Comparison of ENCODE assay signal across 17 mouse cellular contexts in genomic region chr7:68833517-68833916, GRCm38 (mm10).
DNase-seq lines count a peak whose midpoint lies in the region; ATAC-seq and TF ChIP-seq lines count a peak whose summit lies in the region.
"Had no signal": no experiment of that assay in that cellular context is flagged by ENCODE, and none has a peak within 500 bp of the region (broad histone marks: within the 10 kb centered on the region; RNA-seq: fewer than 3 reads in every experiment).

No protein-coding gene starts in this region.

- H3K9me3 ChIP-seq in forebrain, postnatal 0 days (ENCODE audit: low read length): no peaks in the 10 kb centered on the region
- no peaks in the 10 kb centered on the region for H3K9me3 ChIP-seq in forebrain, embryonic 11.5 days (ENCODE audit: control insufficient read depth, low read length)
- H3K9me3 ChIP-seq: embryonic facial prominence, embryonic 12.5 days; hindbrain, embryonic 12.5 days; neural tube, embryonic 13.5 days had no signal

- WGBS in forebrain, postnatal 0 days: 69% methylated on average over 7 of the region's 7 CpGs
- WGBS in forebrain, embryonic 11.5 days: 92% methylated on average over 7 of the region's 7 CpGs
- 89% methylated on average over 7 of the region's 7 CpGs for WGBS in thymus, adult 2 months

- TF ChIP-seq POLR2A in thymus, adult 2 months (IDR thresholded peaks at IDR 0.05; ENCODE audit: control insufficient read depth, extremely low read depth, insufficient read depth, low read length, poor library complexity): no peak

- H3K4me3 ChIP-seq in forebrain, postnatal 0 days (ENCODE audit: low read depth, low read length): no peak overlapping the region
- no peak overlapping the region for H3K4me3 ChIP-seq in forebrain, embryonic 11.5 days (ENCODE audit: low read depth, low read length)
- H3K4me3 ChIP-seq in thymus, adult 2 months (ENCODE audit: control insufficient read depth, insufficient read depth, low read length): no peak overlapping the region
- H3K4me3 ChIP-seq: embryonic facial prominence, embryonic 12.5 days; gastrocnemius, adult 2 months; hindbrain, embryonic 12.5 days; neural tube, embryonic 13.5 days had no signal

- TF ChIP-seq CTCF in forebrain, postnatal 0 days (IDR thresholded peaks at IDR 0.05; ENCODE audit: low read depth): no peak
- TF ChIP-seq CTCF in thymus, adult 2 months (IDR thresholded peaks at IDR 0.05; ENCODE audit: borderline replicate concordance, control insufficient read depth, extremely low read depth, insufficient read depth, low read length, poor library complexity): no peak

- H3K36me3 ChIP-seq in forebrain, postnatal 0 days (ENCODE audit: insufficient read depth): no peaks in the 10 kb centered on the region
- H3K36me3 ChIP-seq in forebrain, embryonic 11.5 days (ENCODE audit: control insufficient read depth, insufficient read depth, low read length): no peaks in the 10 kb centered on the region
- H3K36me3 ChIP-seq in thymus, adult 2 months (ENCODE audit: control insufficient read depth, insufficient read depth, low read length): no peaks in the 10 kb centered on the region
- H3K36me3 ChIP-seq: embryonic facial prominence, embryonic 12.5 days; hindbrain, embryonic 12.5 days; neural tube, embryonic 13.5 days had no signal

- DNase-seq in forebrain, postnatal 0 days: peak; percentile 24
- no peak for DNase-seq in forebrain, embryonic 11.5 days (ENCODE audit: low spot score)
- DNase-seq in urinary bladder, postnatal 14 days (ENCODE audit: low spot score): peak; percentile 6
- DNase-seq in urinary bladder, postnatal 36 days (ENCODE audit: low spot score in 2 of 2): no peak
- peak; percentile 42 for DNase-seq in layer of hippocampus, adult 9-10 months (ENCODE audit: low spot score)
- no peak for DNase-seq in ovary, postnatal 10 days (ENCODE audit: low spot score)
- DNase-seq in thymus, adult 2 months: no peak
- no peak for DNase-seq in lung, adult 18-20 months
- DNase-seq: cerebellum, adult 11-12 months; gastrocnemius, adult 2 months; heart, adult 18-20 months; liver; retina, postnatal 1 day; thymus, postnatal 4 days had no signal

- peak overlapping the region; percentile 47; the same call in 1 of the 2 replicates for H3K27ac ChIP-seq in forebrain, postnatal 0 days (ENCODE audit: low read depth, low read length)
- H3K27ac ChIP-seq in forebrain, embryonic 11.5 days (ENCODE audit: low read depth, low read length): no peak overlapping the region
- H3K27ac ChIP-seq in thymus, adult 2 months (ENCODE audit: control insufficient read depth, insufficient read depth, low read length): no peak overlapping the region
- H3K27ac ChIP-seq: embryonic facial prominence, embryonic 12.5 days; gastrocnemius, adult 2 months; hindbrain, embryonic 12.5 days; neural tube, embryonic 13.5 days had no signal

- H3K4me1 ChIP-seq in forebrain, postnatal 0 days (ENCODE audit: insufficient read depth): no peaks in the 10 kb centered on the region
- no peaks in the 10 kb centered on the region for H3K4me1 ChIP-seq in forebrain, embryonic 11.5 days (replicated peaks; ENCODE audit: control insufficient read depth, insufficient read depth, low read length)
- H3K4me1 ChIP-seq in thymus, adult 2 months (replicated peaks; ENCODE audit: control insufficient read depth, insufficient read depth, low read length): no peaks in the 10 kb centered on the region
- H3K4me1 ChIP-seq: hindbrain, embryonic 12.5 days; neural tube, embryonic 13.5 days had no signal

- H3K4me2 ChIP-seq in forebrain, postnatal 0 days (ENCODE audit: low read depth): no peak overlapping the region
- no peak overlapping the region for H3K4me2 ChIP-seq in forebrain, embryonic 11.5 days (ENCODE audit: low read depth, low read length, severe bottlenecking)
- H3K4me2 ChIP-seq: embryonic facial prominence, embryonic 12.5 days; hindbrain, embryonic 12.5 days; neural tube, embryonic 13.5 days had no signal

- no peak overlapping the region for H3K9ac ChIP-seq in forebrain, postnatal 0 days
- no peak overlapping the region for H3K9ac ChIP-seq in forebrain, embryonic 11.5 days (ENCODE audit: low read length)
- H3K9ac ChIP-seq: embryonic facial prominence, embryonic 12.5 days; hindbrain, embryonic 12.5 days; neural tube, embryonic 13.5 days had no signal

- H3K27me3 ChIP-seq in forebrain, postnatal 0 days (ENCODE audit: insufficient read depth, low read length): no peaks in the 10 kb centered on the region
- H3K27me3 ChIP-seq in forebrain, embryonic 11.5 days (ENCODE audit: control insufficient read depth, insufficient read depth, low read length): no peaks in the 10 kb centered on the region
- no peaks in the 10 kb centered on the region for H3K27me3 ChIP-seq in thymus, adult 2 months (ENCODE audit: control insufficient read depth, insufficient read depth, low read length)
- H3K27me3 ChIP-seq: neural tube, embryonic 13.5 days had no signal

- ATAC-seq in forebrain, postnatal 0 days: peak; percentile 73
- ATAC-seq in forebrain, embryonic 11.5 days (replicated peaks; ENCODE audit: low FRiP score): no peak

Comparison
In these comparisons a context has a peak if more than half of its experiments do, and no peak if none do; other contexts are left out.
1. DNase-seq: peak in forebrain, postnatal 0 days (single experiment), urinary bladder, postnatal 14 days (single experiment) and layer of hippocampus, adult 9-10 months (single experiment); none in forebrain, embryonic 11.5 days (single experiment), urinary bladder, postnatal 36 days (0 of 2), ovary, postnatal 10 days (single experiment), thymus, adult 2 months (single experiment) and lung, adult 18-20 months (0 of 2).